Mouse (Mus musculus) stomach, postnatal 0 days (tissue): ENCODE data around the gene Samd4b.
"Not testable (repeated sequence)": the region's sequence is repeated elsewhere in the genome, so short reads cannot be mapped to it uniquely, and the experiment has no call there.

Experiments used
- CTCF ChIP-seq: IDR thresholded peaks from 2 replicates; pipeline ENCODE4 v1.5.1; 2016; ENCODE audit warnings: antibody characterized with exemption, low read depth, mild to moderate bottlenecking, moderate library complexity
- EP300 ChIP-seq: optimal IDR thresholded peaks from 2 replicates; pipeline ENCODE3; 2016; ENCODE audit warnings: antibody characterized with exemption

DNA sequence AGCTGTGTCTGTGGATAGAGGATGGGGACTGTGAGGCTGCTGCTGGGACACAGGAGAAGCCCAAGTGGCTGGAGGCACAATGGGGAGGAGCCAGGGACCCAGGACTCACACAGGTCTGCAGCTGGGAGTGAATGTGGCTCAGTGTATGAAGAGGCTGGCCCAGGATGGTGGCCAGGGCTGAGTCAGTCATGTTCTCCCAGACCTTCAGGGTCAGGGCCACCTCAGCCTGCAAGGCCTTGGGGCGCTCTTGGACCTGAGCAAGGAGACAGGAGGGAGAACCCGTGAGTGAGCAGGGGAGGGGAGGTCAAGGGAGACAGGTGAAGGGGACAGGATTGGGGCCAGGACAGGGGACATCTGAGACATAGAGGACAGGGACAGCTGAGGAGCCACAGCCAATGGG lies 88.8 kb downstream of the Samd4b start:
- TF ChIP-seq CTCF, EP300: not testable (repeated sequence)
